Mouse (Mus musculus) heart, postnatal 0 days (tissue): ENCODE results near the gene Stat3.

Experiments
- CTCF ChIP-seq: IDR thresholded peaks from 2 replicates; pipeline ENCODE4 v1.5.1; 2016; ENCODE audit warnings: antibody characterized with exemption, control low read depth, low read depth
- EP300 ChIP-seq: IDR thresholded peaks from 2 replicates; pipeline ENCODE4 v1.6.1; 2016; ENCODE audit warnings: antibody characterized with exemption, low read depth

GRCm38 (mm10) chr11:100957915-100958469 is 18.7 kb upstream of the Stat3 start:
- TF ChIP-seq CTCF (no peak), EP300 (no peak)
